Mouse (Mus musculus) frontal cortex, postnatal 10 days (tissue): ENCODE data around the gene Mob3b.

Experiments used
- DNase-seq, 2 experiments: peaks; one replicate each; pipeline ENCODE4 v3.0.0; 2022; ENCODE audit warnings: low spot score in 2 of 2, mixed read lengths in 1 of 2

Gene Mob3b

GRCm38 (mm10) chr4:35065075-35065838 lies 92.0 kb downstream of the Mob3b start:
- DNase-seq = no peak

- no peak for DNase-seq
Observed at GRCm38 (mm10) chr4:35063146-35063719, 94.1 kb downstream of the Mob3b start.

- no peak for DNase-seq
Observed at GRCm38 (mm10) chr4:35060964-35061363, 96.3 kb downstream of the Mob3b start.

- no peak for DNase-seq
Observed at GRCm38 (mm10) chr4:35060401-35060800, 96.9 kb downstream of the Mob3b start.

DNA sequence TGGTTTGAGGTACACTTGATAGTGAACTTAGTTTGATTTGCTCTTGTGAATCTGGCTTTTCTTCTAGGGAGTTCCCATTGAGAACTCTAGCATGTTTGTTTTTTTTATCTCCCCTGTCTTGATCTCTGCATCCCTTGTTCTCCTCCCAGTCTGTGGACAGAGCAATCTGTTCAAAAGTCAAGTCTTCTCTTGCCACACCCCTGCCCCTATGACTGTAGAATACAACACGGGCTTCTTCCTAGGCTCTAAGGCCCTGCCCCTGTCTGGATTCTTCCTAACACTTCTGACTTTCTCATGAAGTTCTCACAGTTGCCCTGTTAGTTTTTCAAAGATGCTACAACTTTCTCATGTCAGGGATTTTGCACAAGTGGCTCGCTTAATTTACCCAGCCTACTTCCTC lies 102.9 kb downstream of the Mob3b start:
- no peak for DNase-seq

DNA sequence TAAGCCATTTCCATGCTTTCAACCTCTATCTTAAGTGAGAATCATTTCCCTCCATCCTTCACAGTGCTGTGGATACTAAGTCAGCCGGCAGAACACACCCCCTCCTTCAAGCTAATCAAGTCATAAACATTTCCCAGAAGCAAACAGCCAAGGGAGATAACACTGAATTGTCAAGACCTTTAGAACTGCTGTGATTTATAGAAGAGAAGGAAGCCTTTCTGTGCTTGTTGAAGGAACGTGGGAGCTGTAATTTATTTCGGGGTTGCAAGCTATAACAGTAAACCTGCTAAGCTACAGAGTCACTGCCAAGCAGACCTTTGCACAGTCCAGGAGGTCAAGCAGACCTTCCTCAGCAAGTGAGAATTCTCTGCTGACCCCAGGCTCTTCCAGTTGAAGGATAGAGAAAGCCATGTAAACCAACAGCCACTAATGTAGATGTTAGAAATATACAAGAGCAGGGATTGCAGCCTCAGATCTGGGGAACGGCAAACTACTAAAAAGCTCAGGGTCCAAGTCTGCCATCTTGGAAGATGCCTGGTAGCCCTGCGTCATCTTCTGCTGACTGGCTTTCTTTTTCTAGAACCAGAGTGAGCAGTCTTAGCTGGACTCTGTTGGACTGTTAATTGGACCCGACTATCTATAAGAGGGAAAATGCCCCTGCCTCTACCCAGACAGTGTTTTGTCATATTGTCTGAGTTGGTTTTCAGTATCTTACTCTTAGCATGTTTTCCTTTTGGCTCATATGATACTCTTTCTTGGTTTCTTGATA lies 104.9 kb downstream of the Mob3b start:
- no peak for DNase-seq

GRCm38 (mm10) chr4:35051152-35051551 lies 106.1 kb downstream of the Mob3b start:
- DNase-seq = no peak

GRCm38 (mm10) chr4:35049742-35050058 lies 107.6 kb downstream of the Mob3b start:
- DNase-seq = no peak

DNA sequence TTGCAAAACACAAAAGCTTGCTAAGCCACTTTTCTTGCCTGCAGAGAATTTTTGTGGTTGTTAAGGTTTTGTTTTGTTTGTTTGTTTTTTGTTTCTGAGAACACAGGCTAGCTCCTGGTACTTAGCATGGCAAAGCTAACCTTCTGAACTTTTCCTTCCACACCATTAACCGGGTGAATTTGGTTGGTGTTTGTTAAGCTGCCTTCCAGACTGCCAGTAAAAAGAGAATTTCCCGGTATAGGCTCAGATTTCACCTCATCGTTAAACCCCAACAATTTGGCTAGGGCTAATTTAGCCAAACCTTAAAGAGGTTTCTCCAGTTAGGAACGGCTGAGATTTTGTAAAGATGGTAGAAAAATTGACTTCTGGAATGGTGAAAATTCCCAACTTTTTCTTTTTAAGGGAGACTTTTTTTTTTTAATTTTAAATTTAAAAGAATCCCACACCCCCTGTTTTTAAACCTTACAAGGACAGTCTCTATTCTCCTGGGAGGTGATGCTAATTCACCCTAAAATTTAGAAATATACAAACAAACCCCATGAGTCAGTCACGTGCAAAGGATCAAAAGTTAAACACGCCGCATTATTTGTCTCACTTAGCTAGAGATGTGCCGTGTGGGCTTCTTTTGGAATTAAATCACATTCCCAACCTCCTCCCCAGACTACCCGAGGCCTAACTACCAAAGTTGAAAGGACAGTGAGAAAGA lies 108.1 kb downstream of the Mob3b start:
- DNase-seq = no peak

DNA sequence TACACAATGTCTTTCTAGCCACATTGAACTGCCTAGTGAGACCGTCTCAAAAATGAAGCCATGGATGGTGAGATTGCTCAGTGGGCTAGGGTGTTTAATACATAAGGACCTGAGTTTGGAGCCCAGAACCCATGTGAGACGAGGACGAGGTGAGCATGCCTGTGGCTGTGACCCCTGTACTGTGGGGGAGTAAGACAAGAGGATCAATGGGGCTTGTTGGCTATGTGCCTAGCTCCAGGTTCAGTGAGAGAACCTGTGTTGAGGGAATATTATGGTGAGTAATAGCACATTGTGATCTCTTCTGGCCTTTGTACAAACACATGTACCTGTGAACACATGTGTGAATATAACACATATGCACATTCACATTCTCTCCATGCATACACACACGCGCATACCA lies 116.4 kb downstream of the Mob3b start:
- no peak for DNase-seq

DNA sequence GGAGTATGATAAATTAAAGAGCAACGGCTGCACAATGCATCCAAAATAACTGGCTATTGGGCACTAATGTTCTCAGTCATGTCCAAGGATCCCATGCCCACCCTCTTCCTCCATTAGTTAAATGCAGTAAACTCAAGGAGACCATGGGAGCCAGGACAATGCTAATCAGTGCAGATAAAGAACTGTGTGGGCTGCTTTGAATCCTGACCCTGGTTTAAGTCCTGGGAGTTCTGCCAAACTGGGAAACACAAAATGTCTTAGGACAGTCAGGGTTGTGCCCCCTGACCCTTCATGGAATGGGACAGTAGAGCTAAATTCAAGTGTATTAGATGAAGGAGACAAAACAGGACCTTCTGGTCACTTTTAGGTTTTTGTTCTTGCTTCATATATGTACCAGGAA lies 117.0 kb downstream of the Mob3b start:
- no peak for DNase-seq

DNA sequence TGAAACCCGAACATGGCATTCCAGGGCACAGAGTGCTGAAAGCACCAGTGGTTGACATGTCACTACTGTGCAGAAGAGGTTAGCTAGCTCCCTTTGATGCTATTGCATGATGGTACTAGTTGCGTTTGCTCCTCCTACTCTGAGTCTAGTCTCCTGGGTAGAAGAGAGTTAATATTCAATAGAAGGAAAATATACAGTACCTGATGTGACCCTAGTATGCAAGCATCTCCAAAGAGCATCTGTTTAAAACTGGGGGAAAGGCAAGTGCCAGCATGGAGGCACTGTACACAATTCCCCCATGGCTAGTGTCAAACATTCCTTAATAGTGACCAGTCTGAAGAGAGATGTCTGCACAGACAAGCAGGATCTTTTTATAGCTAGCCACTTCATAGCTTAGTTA lies 119.5 kb downstream of the Mob3b start:
- no peak for DNase-seq

DNA sequence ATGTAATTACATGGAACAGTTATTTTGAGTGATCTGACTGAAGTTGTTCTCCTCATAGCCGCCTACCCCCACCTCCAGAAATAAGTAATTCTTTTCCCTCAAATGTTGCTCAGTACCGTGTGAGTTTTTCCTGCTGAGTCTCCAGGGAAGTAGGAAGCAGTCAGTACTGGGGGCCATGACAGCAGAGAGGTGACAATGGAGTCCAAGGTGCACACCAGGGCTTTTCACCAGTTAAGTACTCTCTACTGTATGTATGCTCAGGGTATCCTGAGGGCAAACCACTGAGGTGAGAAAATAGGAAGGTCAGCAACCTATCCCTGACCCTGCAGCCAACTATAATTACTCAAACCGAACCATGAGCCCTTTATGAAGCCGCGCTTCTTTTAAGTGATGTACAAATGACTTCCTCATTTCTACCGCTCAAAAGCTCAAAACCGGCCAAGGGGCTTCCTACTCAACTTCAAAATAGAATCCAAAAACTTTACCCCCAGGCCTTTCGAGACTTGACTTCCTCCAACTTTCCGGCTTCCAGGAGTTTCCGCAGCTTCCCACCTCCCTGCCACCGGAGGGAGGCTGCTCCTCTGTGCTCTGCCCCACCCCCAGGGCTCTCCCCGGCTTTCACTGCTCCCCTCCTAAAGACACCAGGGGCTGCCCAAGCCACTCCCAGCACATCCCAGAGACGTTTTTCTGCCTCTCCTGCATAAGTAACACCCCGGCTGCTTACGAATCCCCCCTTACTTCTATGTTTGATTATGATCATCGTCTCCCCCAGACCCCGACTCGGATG lies 122.6 kb downstream of the Mob3b start:
- no peak for DNase-seq

DNA sequence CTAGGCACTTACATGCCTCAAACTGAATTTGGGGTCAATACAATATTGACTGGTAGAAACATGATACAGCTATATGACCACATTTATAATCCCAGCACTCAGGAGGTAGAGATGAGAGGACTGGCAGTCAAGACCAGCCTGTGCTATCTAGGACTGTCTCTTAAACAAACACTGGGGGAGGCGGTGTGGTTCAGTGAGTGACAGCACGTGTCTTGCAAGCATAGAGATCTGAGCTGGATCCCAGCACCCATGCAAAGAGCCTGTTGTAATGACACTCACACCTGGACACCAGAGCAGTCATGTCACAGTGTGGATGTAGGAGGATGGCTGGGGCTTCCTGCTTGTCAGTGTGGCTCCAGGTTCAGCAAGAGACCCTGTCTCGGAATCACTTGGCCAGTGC lies 124.5 kb downstream of the Mob3b start:
- no peak for DNase-seq

GRCm38 (mm10) chr4:35031623-35032022 lies 125.7 kb downstream of the Mob3b start:
- no peak for DNase-seq

DNA sequence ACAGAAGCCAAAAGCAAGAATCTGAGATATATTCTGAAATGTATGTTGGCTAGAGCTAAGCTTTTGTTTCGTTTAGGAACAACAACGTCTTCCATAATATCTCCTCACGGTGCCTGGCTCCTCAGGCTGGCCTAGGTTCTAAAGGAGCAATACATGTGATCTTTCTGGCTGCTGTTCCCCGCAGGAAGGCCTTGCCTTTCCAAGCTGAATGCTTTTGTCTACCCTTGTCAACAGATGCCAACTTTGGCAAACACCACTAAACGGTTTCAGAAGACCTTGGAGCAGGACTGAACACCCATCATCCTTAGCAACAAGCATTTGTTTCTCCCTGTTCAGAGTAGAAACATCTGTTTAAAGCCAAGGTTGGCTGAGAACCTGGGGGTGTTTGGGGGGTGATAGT lies 126.1 kb downstream of the Mob3b start:
- DNase-seq = no peak

DNA sequence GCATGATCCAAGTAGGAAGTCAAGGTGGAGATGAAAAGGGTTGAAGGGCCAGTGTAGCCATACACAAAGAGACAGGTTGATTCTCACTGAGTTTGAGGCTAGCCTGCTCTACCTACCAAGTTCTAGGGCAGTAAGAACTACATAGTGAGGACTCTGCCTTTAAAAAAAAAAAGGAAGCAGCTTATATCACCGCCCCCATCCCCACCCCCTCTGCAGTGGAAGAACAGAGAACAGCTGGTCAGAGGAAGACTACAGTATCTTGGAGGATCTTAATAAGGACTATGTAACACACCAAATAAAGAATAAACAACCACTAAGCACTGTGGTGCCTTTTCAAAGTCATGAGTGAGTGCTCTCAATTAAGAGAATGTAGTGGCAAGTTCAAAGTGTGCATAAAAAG lies 138.9 kb downstream of the Mob3b start:
- DNase-seq = no peak

- no peak for DNase-seq
Observed at GRCm38 (mm10) chr4:35012401-35013307, 144.6 kb downstream of the Mob3b start.

DNA sequence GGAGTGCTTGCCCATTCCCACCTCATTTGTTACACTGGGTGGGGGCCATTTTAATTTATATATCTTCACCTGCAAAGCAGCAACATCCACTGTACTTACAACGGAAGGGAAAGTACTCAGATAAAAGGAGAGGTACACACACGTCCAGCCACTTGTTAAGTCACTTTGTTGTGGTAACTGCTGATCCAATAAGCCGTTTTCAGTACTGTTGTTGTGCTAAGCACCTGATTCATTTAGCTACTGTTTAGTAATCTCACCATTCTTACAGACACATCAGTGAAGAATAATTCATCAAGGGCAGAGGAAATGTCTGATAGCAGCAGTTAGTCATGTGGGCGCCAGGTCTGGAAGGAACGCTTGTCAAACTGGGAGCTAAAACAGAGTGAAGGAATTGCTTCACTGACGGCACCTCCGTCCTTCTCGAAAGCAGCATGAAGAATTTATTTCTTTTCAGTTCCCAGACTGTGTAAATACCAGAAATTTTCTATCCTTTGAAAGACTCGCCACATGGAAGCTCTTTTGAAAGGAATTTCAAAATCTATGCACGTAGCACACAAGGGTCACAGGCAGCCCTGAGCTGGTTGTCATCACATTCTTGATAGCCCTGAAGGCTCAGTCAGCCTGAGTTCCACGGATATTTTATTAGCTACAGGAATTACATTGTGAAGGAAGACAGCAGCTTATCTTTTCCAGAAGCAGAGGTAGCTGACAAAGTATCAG lies 150.6 kb downstream of the Mob3b start:
- DNase-seq = no peak

DNA sequence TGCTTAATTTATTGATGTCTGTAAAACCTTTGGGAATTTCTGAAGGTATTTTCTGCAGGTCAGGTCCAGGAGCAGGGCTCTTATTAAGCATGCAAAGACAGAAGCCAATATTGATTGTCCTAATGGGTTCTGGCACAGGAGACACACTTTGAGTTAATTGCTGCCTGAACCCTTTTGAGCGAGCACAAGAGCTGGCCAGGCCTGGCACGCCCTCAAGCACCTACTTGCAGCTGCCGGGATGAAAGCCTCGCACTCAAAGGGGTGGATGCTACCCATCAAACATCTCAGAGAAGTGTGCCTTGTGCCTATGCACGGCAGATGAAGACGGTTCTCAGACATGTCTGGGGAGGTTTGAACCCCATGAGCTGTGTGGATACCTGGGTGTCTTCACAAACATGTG lies 151.2 kb downstream of the Mob3b start:
- DNase-seq = no peak
